Mouse (Mus musculus): ENCODE data around the gene Krt27. TPM values are rescaled to one million over a fixed set of nuclear protein-coding genes. Genes with fewer than 3 reads are reported as not detected.

Krt27 gene
- polyA plus RNA-seq, 1 experiment from 2014 or later: not detected

- Histone ChIP-seq H3K9me3 (replicated peaks; ENCODE audit: control insufficient read depth, low read length) (no peaks in the 10 kb centered on the region), H3K4me1 (ENCODE audit: control insufficient read depth, insufficient read depth, low read length) (no peaks in the 10 kb centered on the region), H3K27ac (ENCODE audit: low read depth, low read length) (no peak overlapping the region), H3K9ac (ENCODE audit: low read depth, low read length) (no peak overlapping the region), H3K4me2 (no peak overlapping the region), H3K4me3 (ENCODE audit: low read depth, low read length) (no peak overlapping the region), H3K36me3 (ENCODE audit: control insufficient read depth, insufficient read depth, low read length) (no peaks in the 10 kb centered on the region), H3K27me3 (ENCODE audit: control insufficient read depth, insufficient read depth, low read length) (no peaks in the 10 kb centered on the region)
- 74% methylated on average over 8 of the region's 8 CpGs for WGBS (ENCODE audit: insufficient replicate concordance)
- ATAC-seq (replicated peaks; ENCODE audit: insufficient number of reproducible peaks, low FRiP score, low TSS enrichment): no peak
These were observed 34.4 kb downstream of the Krt27 start for GRCm38 (mm10) chr11:99316543-99316942.

GRCm38 (mm10) chr11:99314594-99314993 lies 36.3 kb downstream of the Krt27 start:
- no peak overlapping the region for H3K27ac ChIP-seq (ENCODE audit: low read depth, low read length)
- H3K9me3 ChIP-seq (replicated peaks; ENCODE audit: control insufficient read depth, low read length): no peaks in the 10 kb centered on the region
- H3K9ac ChIP-seq (ENCODE audit: low read depth, low read length): no peak overlapping the region
- H3K4me3 ChIP-seq (ENCODE audit: low read depth, low read length): no peak overlapping the region
- H3K4me2 ChIP-seq: no peak overlapping the region
- no peaks in the 10 kb centered on the region for H3K27me3 ChIP-seq (ENCODE audit: control insufficient read depth, insufficient read depth, low read length)
- ATAC-seq (replicated peaks; ENCODE audit: insufficient number of reproducible peaks, low FRiP score, low TSS enrichment): no peak
- no peaks in the 10 kb centered on the region for H3K36me3 ChIP-seq (ENCODE audit: control insufficient read depth, insufficient read depth, low read length)
- WGBS (ENCODE audit: insufficient replicate concordance): 76% methylated on average over 2 of the region's 2 CpGs
- no peaks in the 10 kb centered on the region for H3K4me1 ChIP-seq (ENCODE audit: control insufficient read depth, insufficient read depth, low read length)

GRCm38 (mm10) chr11:99310882-99311281 lies 40.0 kb downstream of the Krt27 start:
- no peaks in the 10 kb centered on the region for H3K4me1 ChIP-seq (ENCODE audit: control insufficient read depth, insufficient read depth, low read length)
- H3K9me3 ChIP-seq (replicated peaks; ENCODE audit: control insufficient read depth, low read length): no peaks in the 10 kb centered on the region
- H3K27ac ChIP-seq (ENCODE audit: low read depth, low read length): no peak overlapping the region
- H3K27me3 ChIP-seq (ENCODE audit: control insufficient read depth, insufficient read depth, low read length): no peaks in the 10 kb centered on the region
- ATAC-seq (replicated peaks; ENCODE audit: insufficient number of reproducible peaks, low FRiP score, low TSS enrichment): no peak
- no peak overlapping the region for H3K9ac ChIP-seq (ENCODE audit: low read depth, low read length)
- 79% methylated on average over 1 of the region's 1 CpGs for WGBS (ENCODE audit: insufficient replicate concordance)
- H3K4me2 ChIP-seq: no peak overlapping the region
- no peak overlapping the region for H3K4me3 ChIP-seq (ENCODE audit: low read depth, low read length)
- H3K36me3 ChIP-seq (ENCODE audit: control insufficient read depth, insufficient read depth, low read length): no peaks in the 10 kb centered on the region

GRCm38 (mm10) chr11:99307579-99307978 lies 43.3 kb downstream of the Krt27 start:
- H3K27me3 ChIP-seq (ENCODE audit: control insufficient read depth, insufficient read depth, low read length): no peaks in the 10 kb centered on the region
- H3K4me1 ChIP-seq (ENCODE audit: control insufficient read depth, insufficient read depth, low read length): no peaks in the 10 kb centered on the region
- no peaks in the 10 kb centered on the region for H3K9me3 ChIP-seq (replicated peaks; ENCODE audit: control insufficient read depth, low read length)
- 32% methylated on average over 2 of the region's 2 CpGs for WGBS (ENCODE audit: insufficient replicate concordance)
- no peak for ATAC-seq (replicated peaks; ENCODE audit: insufficient number of reproducible peaks, low FRiP score, low TSS enrichment)
- H3K27ac ChIP-seq (ENCODE audit: low read depth, low read length): no peak overlapping the region
- H3K4me3 ChIP-seq (ENCODE audit: low read depth, low read length): no peak overlapping the region
- H3K9ac ChIP-seq (ENCODE audit: low read depth, low read length): no peak overlapping the region
- no peaks in the 10 kb centered on the region for H3K36me3 ChIP-seq (ENCODE audit: control insufficient read depth, insufficient read depth, low read length)
- no peak overlapping the region for H3K4me2 ChIP-seq

Other genes starting within 250 kb of the Krt27 start
- 0.21 and 0.36 TPM in 2 replicates for gene Ccr7, start 196.0 kb downstream of the Krt27 start, polyA plus RNA-seq (2014; fragmentation: Nextera tagmentation; extraction: Ambion mirVana)
- gene Smarce1, start 120.1 kb downstream of the Krt27 start, polyA plus RNA-seq (2014; fragmentation: Nextera tagmentation; extraction: Ambion mirVana): 125 and 130 TPM in 2 replicates
- 1.2 TPM in 2 replicates for gene Krt222, start 107.0 kb downstream of the Krt27 start, polyA plus RNA-seq (2014; fragmentation: Nextera tagmentation; extraction: Ambion mirVana)
- not detected in 2 replicates for gene Krt24, start 65.8 kb downstream of the Krt27 start, polyA plus RNA-seq (2014; fragmentation: Nextera tagmentation; extraction: Ambion mirVana)
- gene Krt25, start 28.2 kb downstream of the Krt27 start, polyA plus RNA-seq (2014; fragmentation: Nextera tagmentation; extraction: Ambion mirVana): not detected in 2 replicates
- not detected in 2 replicates for gene Krt26, start 13.1 kb downstream of the Krt27 start, polyA plus RNA-seq (2014; fragmentation: Nextera tagmentation; extraction: Ambion mirVana)
- gene Krt28, start 23.8 kb upstream of the Krt27 start, polyA plus RNA-seq (2014; fragmentation: Nextera tagmentation; extraction: Ambion mirVana): 0.16 TPM in 1 of 2 replicates, not detected in the other
- 12.9 and 14.9 TPM in 2 replicates for gene Krt10, start 38.3 kb upstream of the Krt27 start, polyA plus RNA-seq (2014; fragmentation: Nextera tagmentation; extraction: Ambion mirVana)
- gene Krt12, start 71.2 kb upstream of the Krt27 start, polyA plus RNA-seq (2014; fragmentation: Nextera tagmentation; extraction: Ambion mirVana): not detected in 2 replicates
- gene Krt20, start 87.0 kb upstream of the Krt27 start, polyA plus RNA-seq (2014; fragmentation: Nextera tagmentation; extraction: Ambion mirVana): 3.7 and 5.4 TPM in 2 replicates
- 0.43 and 0.51 TPM in 2 replicates for gene Krt23, start 142.0 kb upstream of the Krt27 start, polyA plus RNA-seq (2014; fragmentation: Nextera tagmentation; extraction: Ambion mirVana)
- not detected in 2 replicates for gene Krt39, start 170.2 kb upstream of the Krt27 start, polyA plus RNA-seq (2014; fragmentation: Nextera tagmentation; extraction: Ambion mirVana)
- not detected in 2 replicates for gene Krt40, start 192.1 kb upstream of the Krt27 start, polyA plus RNA-seq (2014; fragmentation: Nextera tagmentation; extraction: Ambion mirVana)
- gene Krtap3-3, start 199.8 kb upstream of the Krt27 start, polyA plus RNA-seq (2014; fragmentation: Nextera tagmentation; extraction: Ambion mirVana): not detected in 2 replicates
- not detected in 2 replicates for gene Krtap3-2, start 205.7 kb upstream of the Krt27 start, polyA plus RNA-seq (2014; fragmentation: Nextera tagmentation; extraction: Ambion mirVana)
- not detected in 2 replicates for gene Gm11939, start 208.4 kb upstream of the Krt27 start, polyA plus RNA-seq (2014; fragmentation: Nextera tagmentation; extraction: Ambion mirVana)
- not detected in 2 replicates for gene Krtap3-1, start 215.5 kb upstream of the Krt27 start, polyA plus RNA-seq (2014; fragmentation: Nextera tagmentation; extraction: Ambion mirVana)
- gene Krtap1-5, start 229.9 kb upstream of the Krt27 start, polyA plus RNA-seq (2014; fragmentation: Nextera tagmentation; extraction: Ambion mirVana): not detected in 2 replicates
- not detected in 2 replicates for gene Krtap1-4, start 232.6 kb upstream of the Krt27 start, polyA plus RNA-seq (2014; fragmentation: Nextera tagmentation; extraction: Ambion mirVana)
- not detected in 2 replicates for gene Krtap1-3, start 240.2 kb upstream of the Krt27 start, polyA plus RNA-seq (2014; fragmentation: Nextera tagmentation; extraction: Ambion mirVana)
- gene Krtap9-3, start 247.0 kb upstream of the Krt27 start, polyA plus RNA-seq (2014; fragmentation: Nextera tagmentation; extraction: Ambion mirVana): not detected in 2 replicates

All from heart, embryonic 11.5 days (tissue).